Mouse (Mus musculus): Measurements from ENCODE around the gene Chl1. TPM values are rescaled to one million over a fixed set of nuclear protein-coding genes. Genes with fewer than 3 reads are reported as not detected.
A peak's percentile ranks its signal among the peaks of the same experiment; 100 is the strongest.

Chl1 gene
- polyA plus RNA-seq, 1 experiment from 2014 or later = 0.12 TPM

GRCm38 (mm10) chr6:103781058-103781457 is 270.7 kb downstream of the Chl1 start:
- Histone ChIP-seq H3K4me2 (replicated peaks; ENCODE audit: low read depth, low read length) (no peak overlapping the region), H3K27ac (ENCODE audit: low read length) (no peak overlapping the region), H3K9me3 (ENCODE audit: low read length) (no peaks in the 10 kb centered on the region), H3K4me1 (ENCODE audit: insufficient read depth, low read depth, low read length) (no peaks in the 10 kb centered on the region), H3K36me3 (ENCODE audit: insufficient read depth, low read length) (no peaks in the 10 kb centered on the region), H3K9ac (replicated peaks; ENCODE audit: low read depth) (no peak overlapping the region), H3K27me3 (replicated peaks; ENCODE audit: insufficient read depth, low read length) (no peaks in the 10 kb centered on the region), H3K4me3 (ENCODE audit: low read depth, low read length) (no peak overlapping the region)
- 80% methylated on average over 5 of the region's 5 CpGs for WGBS
- ATAC-seq (no peak), DNase-seq (ENCODE audit: low spot score) (no peak)
- TF ChIP-seq CTCF (IDR thresholded peaks at IDR 0.05) = no peak
- no peak for TF ChIP-seq EP300 (IDR thresholded peaks at IDR 0.05)

- Histone ChIP-seq H3K4me2 (replicated peaks; ENCODE audit: low read depth, low read length) (no peak overlapping the region), H3K9me3 (ENCODE audit: low read length) (no peaks in the 10 kb centered on the region), H3K4me1 (ENCODE audit: insufficient read depth, low read depth, low read length) (no peaks in the 10 kb centered on the region), H3K36me3 (ENCODE audit: insufficient read depth, low read length) (no peaks in the 10 kb centered on the region), H3K27ac (ENCODE audit: low read length) (no peak overlapping the region), H3K9ac (replicated peaks; ENCODE audit: low read depth) (no peak overlapping the region), H3K4me3 (ENCODE audit: low read depth, low read length) (no peak overlapping the region), H3K27me3 (replicated peaks; ENCODE audit: insufficient read depth, low read length) (no peaks in the 10 kb centered on the region)
- ATAC-seq (no peak), DNase-seq (ENCODE audit: low spot score) (peak; percentile 6)
- no peak for TF ChIP-seq CTCF (IDR thresholded peaks at IDR 0.05)
- no peak for TF ChIP-seq EP300 (IDR thresholded peaks at IDR 0.05)
- WGBS = 50% methylated on average over 2 of the region's 2 CpGs
These were observed 280.8 kb downstream of the Chl1 start for GRCm38 (mm10) chr6:103791077-103791632.

GRCm38 (mm10) chr6:103795241-103795640 is 284.9 kb downstream of the Chl1 start:
- H3K4me3 ChIP-seq (ENCODE audit: low read depth, low read length) = no peak overlapping the region
- no peak overlapping the region for H3K27ac ChIP-seq (ENCODE audit: low read length)
- no peak overlapping the region for H3K4me2 ChIP-seq (replicated peaks; ENCODE audit: low read depth, low read length)
- no peak for TF ChIP-seq EP300 (IDR thresholded peaks at IDR 0.05)
- no peak for TF ChIP-seq CTCF (IDR thresholded peaks at IDR 0.05)
- no peaks in the 10 kb centered on the region for H3K4me1 ChIP-seq (ENCODE audit: insufficient read depth, low read depth, low read length)
- no peaks in the 10 kb centered on the region for H3K27me3 ChIP-seq (replicated peaks; ENCODE audit: insufficient read depth, low read length)
- ATAC-seq (no peak), DNase-seq (ENCODE audit: low spot score) (no peak)
- H3K36me3 ChIP-seq (ENCODE audit: insufficient read depth, low read length) = no peaks in the 10 kb centered on the region
- no peak overlapping the region for H3K9ac ChIP-seq (replicated peaks; ENCODE audit: low read depth)
- WGBS = 91% methylated on average over 1 of the region's 1 CpGs
- H3K9me3 ChIP-seq (ENCODE audit: low read length) = no peaks in the 10 kb centered on the region

Measured in lung, postnatal 0 days (tissue).